Mouse (Mus musculus): ENCODE measurements at regions not wholly inside any gene's neighbourhood (a gene's known extent, or its start where the extent isn't known, plus 50 kb on each side); places are given as distances from the start of the nearest gene placed in this dataset.

- no peak overlapping the region; the same call in 1 of the 2 replicates for H3K4me2 ChIP-seq (ENCODE audit: low read depth, severe bottlenecking)
- H3K9ac ChIP-seq (ENCODE audit: low read length) = no peak overlapping the region
- H3K36me3 ChIP-seq (ENCODE audit: control insufficient read depth, insufficient read depth, low read length) = no peaks in the 10 kb centered on the region
- H3K27me3 ChIP-seq (ENCODE audit: control insufficient read depth, insufficient read depth, low read length) = no peaks in the 10 kb centered on the region
- no peak for ATAC-seq (ENCODE audit: insufficient number of reproducible peaks, low FRiP score, low TSS enrichment, low read depth)
- DNase-seq (ENCODE audit: low spot score) = peak; percentile 77
- WGBS = 29% methylated on average over 14 of the region's 14 CpGs
- H3K9me3 ChIP-seq (ENCODE audit: control insufficient read depth, low read length) = no peaks in the 10 kb centered on the region
- H3K27ac ChIP-seq (replicated peaks; ENCODE audit: low read depth, low read length) = no peak overlapping the region
- H3K4me3 ChIP-seq (ENCODE audit: low read depth, low read length) = no peak overlapping the region
- no peaks in the 10 kb centered on the region for H3K4me1 ChIP-seq (ENCODE audit: control insufficient read depth, insufficient read depth, low read length)
Observed at GRCm38 (mm10) chr2:57919102-57919731, 78.5 kb upstream of the Galnt5 start.

GRCm38 (mm10) chr2:57934062-57934822 lies 63.4 kb upstream of the Galnt5 start:
- WGBS = 55% methylated on average over 5 of the region's 5 CpGs
- Histone ChIP-seq H3K4me2 (ENCODE audit: low read depth, severe bottlenecking) (no peak overlapping the region), H3K36me3 (ENCODE audit: control insufficient read depth, insufficient read depth, low read length) (no peaks in the 10 kb centered on the region), H3K9me3 (ENCODE audit: control insufficient read depth, low read length) (no peaks in the 10 kb centered on the region), H3K4me3 (ENCODE audit: low read depth, low read length) (no peak overlapping the region), H3K27me3 (ENCODE audit: control insufficient read depth, insufficient read depth, low read length) (no peaks in the 10 kb centered on the region), H3K27ac (replicated peaks; ENCODE audit: low read depth, low read length) (no peak overlapping the region), H3K4me1 (ENCODE audit: control insufficient read depth, insufficient read depth, low read length) (no peaks in the 10 kb centered on the region), H3K9ac (ENCODE audit: low read length) (no peak overlapping the region)
- peak; percentile 27 for DNase-seq (ENCODE audit: low spot score)
- no peak for ATAC-seq (ENCODE audit: insufficient number of reproducible peaks, low FRiP score, low TSS enrichment, low read depth)

Measured in limb, embryonic 11.5 days (tissue).